Comparison of ENCODE assay signal across 8 mouse cellular contexts in genomic region chr6:134897443-134898094, GRCm38 (mm10). TPM values are rescaled to one million over a fixed set of nuclear protein-coding genes. Genes with fewer than 3 reads are reported as not detected.
A peak's percentile ranks its signal among the peaks of the same experiment; 100 is the strongest.
DNase-seq lines count a peak whose midpoint lies in the region; ATAC-seq lines count a peak whose summit lies in the region.

No protein-coding gene starts in this region.

- H3K4me3 ChIP-seq in hindbrain, embryonic 15.5 days, result peak overlapping the region; percentile 71

- under 1% methylated on average over 38 of the region's 38 CpGs for WGBS in hindbrain, embryonic 15.5 days

- H3K4me2 ChIP-seq in hindbrain, embryonic 15.5 days, result peak overlapping the region; percentile 89

- H3K9ac ChIP-seq in hindbrain, embryonic 15.5 days, result peak overlapping the region; percentile 85

- H3K4me1 ChIP-seq in hindbrain, embryonic 15.5 days (replicated peaks), result peaks cover 14% of the 10 kb centered on the region

- ATAC-seq in hindbrain, embryonic 15.5 days (ENCODE audit: low FRiP score, low read depth), result peak; percentile 92

- peak; percentile 99 for DNase-seq in WW6 (ENCODE audit: low read depth, low spot score)
- peak; percentile 97 to 98 for DNase-seq in cerebellum, postnatal 36 days
- peak; percentile 93 to 95 for DNase-seq in frontal cortex, postnatal 36 days (ENCODE audit: low spot score in 2 of 2)
- DNase-seq in left cerebral cortex, adult 11 months (ENCODE audit: low spot score), result peak; percentile 88
- DNase-seq in lung, postnatal 36 days, result peak; percentile 96
- peak; percentile 94 for DNase-seq in retina, embryonic 14.5 days (ENCODE audit: low spot score)
- DNase-seq in thymus, postnatal 36 days, result peak; percentile 98 to 99

- H3K27me3 ChIP-seq in hindbrain, embryonic 15.5 days, result no peaks in the 10 kb centered on the region

- H3K36me3 ChIP-seq in hindbrain, embryonic 15.5 days, result no peaks in the 10 kb centered on the region

- H3K9me3 ChIP-seq in hindbrain, embryonic 15.5 days, result no peaks in the 10 kb centered on the region

- peak overlapping the region; percentile 100 for H3K27ac ChIP-seq in hindbrain, embryonic 15.5 days (replicated peaks)

RNA-seq across cellular contexts. Expression of gene Gpr19, which starts 0.8 kb away (rescaled TPM):
- polyA plus RNA-seq in hindbrain, embryonic 15.5 days (2015; fragmentation: Nextera tagmentation; extraction: Ambion mirVana), result 34.3 and 34.5 TPM in 2 replicates

RNA-seq across cellular contexts. Expression of gene Cdkn1b, which starts 22.6 kb away (rescaled TPM):
- polyA plus RNA-seq in hindbrain, embryonic 15.5 days (2015; fragmentation: Nextera tagmentation; extraction: Ambion mirVana), result 17.0 and 21.8 TPM in 2 replicates

Comparison
In these comparisons a context has a peak if more than half of its experiments do, and no peak if none do; other contexts are left out.
1. Peak in every context shown above with its lines: DNase-seq, ATAC-seq, H3K4me3 ChIP-seq and H3K27ac ChIP-seq.